Mouse (Mus musculus): Measurements from ENCODE around the gene Psmd5. TPM values are rescaled to one million over a fixed set of nuclear protein-coding genes. Genes with fewer than 3 reads are reported as not detected.

Gene Psmd5
- polyA plus RNA-seq, 1 experiment from 2014 or later, result 107 TPM

DNA sequence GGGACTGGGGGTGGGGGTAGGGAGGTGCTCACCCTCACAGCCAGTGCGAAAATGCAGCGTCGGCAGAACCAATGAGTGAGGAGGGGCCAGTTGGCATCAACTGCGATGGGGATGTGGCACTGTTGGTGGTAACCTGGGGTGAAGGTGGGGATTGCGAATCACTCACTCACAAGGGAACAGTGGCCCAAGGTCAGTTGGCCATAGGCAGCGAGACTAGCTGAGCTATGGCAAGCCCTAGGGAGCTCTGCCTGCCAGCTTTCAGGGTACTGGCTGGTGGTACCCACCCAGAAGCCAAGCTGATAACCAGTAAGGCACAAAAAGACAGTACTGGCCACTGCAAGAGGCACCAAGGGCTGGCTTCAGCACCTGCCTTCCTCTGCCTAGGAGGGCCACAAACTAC, 31.7 kb upstream of the Psmd5 start:
- H3K4me2 ChIP-seq (replicated peaks), result no peak overlapping the region
- H3K36me3 ChIP-seq, result no peaks in the 10 kb centered on the region
- peaks cover 10% of the 10 kb centered on the region for H3K4me1 ChIP-seq
- H3K4me3 ChIP-seq, result no peak overlapping the region
- H3K9me3 ChIP-seq, result no peaks in the 10 kb centered on the region
- WGBS, result 75% methylated on average over 6 of the region's 6 CpGs
- ATAC-seq (ENCODE audit: low FRiP score, low read depth), result no peak
- no peak overlapping the region for H3K27ac ChIP-seq (replicated peaks)
- H3K9ac ChIP-seq (replicated peaks), result no peak overlapping the region
- peaks cover 21% of the 10 kb centered on the region for H3K27me3 ChIP-seq

DNA sequence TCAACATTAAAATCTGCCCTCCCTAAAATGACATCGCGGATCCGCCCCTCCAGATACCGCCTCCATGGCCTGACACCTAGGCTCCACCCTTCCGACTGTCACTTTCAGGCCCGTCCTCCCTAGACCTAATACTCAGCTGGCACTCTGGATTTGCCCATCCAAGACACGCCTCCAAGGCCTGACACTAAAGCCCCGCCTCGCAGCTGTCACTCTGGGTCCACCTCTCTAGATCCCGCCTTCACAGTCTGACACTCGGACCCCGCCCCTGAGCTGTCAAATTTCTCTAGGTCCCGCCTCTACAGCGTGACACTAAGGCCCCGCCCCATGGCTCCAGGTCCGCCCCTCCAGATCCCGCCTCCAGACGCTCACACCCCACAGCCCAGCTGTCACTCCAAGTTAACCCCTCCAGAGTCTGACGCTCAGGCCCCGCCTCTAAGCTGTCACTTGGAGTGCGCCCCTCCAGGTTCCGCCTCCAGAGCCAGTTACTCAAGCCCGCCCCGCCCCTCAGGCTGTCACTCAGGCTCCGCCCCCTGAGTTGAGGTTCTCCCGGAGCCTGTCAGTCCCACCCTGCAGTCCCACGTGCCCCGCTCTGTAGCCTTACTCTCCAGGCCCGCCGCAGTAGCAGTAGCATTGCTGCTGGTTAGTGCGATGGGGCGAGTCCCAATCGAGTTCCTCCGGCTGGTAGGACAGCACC, 30.2 kb upstream of the Psmd5 start:
- Histone ChIP-seq H3K36me3 (no peaks in the 10 kb centered on the region), H3K9me3 (no peaks in the 10 kb centered on the region), H3K27ac (replicated peaks) (peak overlapping the region; percentile 54), H3K4me3 (peak overlapping the region; percentile 30), H3K4me2 (replicated peaks) (peak overlapping the region; percentile 56), H3K4me1 (peaks cover 10% of the 10 kb centered on the region), H3K9ac (replicated peaks) (no peak overlapping the region), H3K27me3 (peaks cover 15% of the 10 kb centered on the region; the same call in 1 of the 2 replicates)
- peak; percentile 97 for ATAC-seq (ENCODE audit: low FRiP score, low read depth)
- WGBS, result 1% methylated on average over 34 of the region's 34 CpGs

DNA sequence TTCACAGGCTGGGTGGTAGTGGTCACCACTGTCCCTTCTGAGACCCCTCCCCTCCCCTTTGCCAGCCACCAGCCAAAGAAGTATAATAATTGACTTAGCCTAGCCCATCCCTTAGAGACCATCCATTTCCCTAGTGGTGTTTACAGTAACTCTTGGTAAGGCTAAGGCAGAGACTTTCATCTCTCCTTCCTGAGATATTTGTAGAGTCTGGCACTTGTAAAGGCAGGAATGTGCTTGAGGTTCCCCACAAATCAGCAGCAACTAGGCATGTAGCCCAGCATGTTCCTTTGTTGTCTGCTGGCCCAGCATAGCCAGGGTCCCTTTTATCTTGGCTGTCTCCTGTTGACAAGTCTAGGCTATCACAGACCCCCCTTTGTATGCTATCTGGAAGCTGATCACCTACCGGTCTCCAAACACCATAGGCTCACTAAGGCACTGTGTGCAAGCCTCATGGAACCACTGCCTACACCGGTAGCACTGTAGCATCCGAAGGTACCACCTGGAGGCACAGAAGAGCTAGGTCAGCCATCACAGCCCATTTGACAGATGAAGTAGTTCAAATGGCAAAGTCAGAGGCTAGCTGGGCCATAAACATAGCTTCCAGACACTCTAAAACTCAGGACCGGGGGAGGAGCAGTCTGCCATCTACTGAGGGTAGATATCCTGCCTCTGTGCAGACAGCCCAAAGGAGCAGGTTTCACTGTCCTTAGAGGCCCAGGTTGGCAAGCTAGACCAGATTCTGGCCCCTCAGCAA, 29.1 kb upstream of the Psmd5 start:
- Histone ChIP-seq H3K27ac (replicated peaks) (no peak overlapping the region), H3K9me3 (no peaks in the 10 kb centered on the region)

DNA sequence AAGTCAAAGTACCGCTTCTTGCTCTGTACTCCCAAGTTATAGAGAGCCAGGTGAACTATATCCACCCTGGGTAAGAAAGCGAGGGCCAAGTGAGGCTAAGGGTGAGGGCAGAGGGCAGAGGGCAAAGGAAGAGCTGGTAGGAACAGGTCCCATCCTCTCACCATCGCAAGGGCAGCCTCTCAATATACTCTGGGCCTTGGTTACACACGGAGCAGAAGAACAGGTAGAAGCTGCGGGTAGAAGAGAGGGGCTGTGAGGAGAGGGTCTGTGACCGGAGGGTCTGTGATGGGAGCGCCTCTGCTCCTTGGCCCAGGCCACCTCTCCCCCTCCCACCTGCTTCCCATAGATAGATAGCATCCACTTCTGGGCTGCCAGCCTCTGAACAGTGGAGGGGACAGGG, 28.4 kb upstream of the Psmd5 start:
- H3K4me1 ChIP-seq, result peaks cover 10% of the 10 kb centered on the region
- no peak overlapping the region for H3K9ac ChIP-seq (replicated peaks)
- H3K27me3 ChIP-seq, result peaks cover 15% of the 10 kb centered on the region; the same call in 1 of the 2 replicates
- no peak overlapping the region for H3K27ac ChIP-seq (replicated peaks)
- no peak for ATAC-seq (ENCODE audit: low FRiP score, low read depth)
- WGBS, result 88% methylated on average over 6 of the region's 7 CpGs
- H3K9me3 ChIP-seq, result no peaks in the 10 kb centered on the region
- no peak overlapping the region for H3K4me2 ChIP-seq (replicated peaks)
- no peaks in the 10 kb centered on the region for H3K36me3 ChIP-seq
- H3K4me3 ChIP-seq, result no peak overlapping the region

More for the DNA sequence above, 29.1 kb upstream of the Psmd5 start:
- no peaks in the 10 kb centered on the region for H3K36me3 ChIP-seq
- peaks cover 15% of the 10 kb centered on the region; the same call in 1 of the 2 replicates for H3K27me3 ChIP-seq
- no peak overlapping the region for H3K4me3 ChIP-seq
- peaks cover 10% of the 10 kb centered on the region for H3K4me1 ChIP-seq
- H3K9ac ChIP-seq (replicated peaks), result no peak overlapping the region
- 80% methylated on average over 4 of the region's 4 CpGs for WGBS
- H3K4me2 ChIP-seq (replicated peaks), result peak overlapping the region; percentile 56
- ATAC-seq (ENCODE audit: low FRiP score, low read depth), result no peak

DNA sequence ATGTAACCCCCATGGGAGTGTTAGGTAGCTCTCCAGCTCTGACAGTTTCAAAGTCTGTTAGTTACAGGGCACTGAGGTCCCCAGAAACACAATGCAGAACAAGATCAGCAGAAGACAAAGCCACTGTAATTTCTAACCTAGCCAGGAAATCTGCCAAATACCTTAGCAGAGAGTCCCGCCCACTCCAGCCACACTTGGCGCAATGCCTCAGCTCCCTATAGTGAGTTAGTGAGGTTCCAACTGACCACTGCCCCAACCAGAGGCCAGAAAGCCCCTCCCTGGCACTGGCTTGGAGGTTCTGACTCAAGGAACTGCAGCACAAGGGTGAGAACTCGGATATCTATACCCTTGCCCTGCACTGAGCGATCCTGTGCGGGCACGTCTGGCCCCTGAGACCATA, 28.0 kb upstream of the Psmd5 start:
- WGBS, result 87% methylated on average over 6 of the region's 6 CpGs
- Histone ChIP-seq H3K27me3 (peaks cover 12% of the 10 kb centered on the region; the same call in 1 of the 2 replicates), H3K9me3 (no peaks in the 10 kb centered on the region), H3K4me3 (no peak overlapping the region), H3K27ac (replicated peaks) (no peak overlapping the region), H3K9ac (replicated peaks) (no peak overlapping the region), H3K4me2 (replicated peaks) (no peak overlapping the region), H3K4me1 (peaks cover 10% of the 10 kb centered on the region), H3K36me3 (no peaks in the 10 kb centered on the region)
- no peak for ATAC-seq (ENCODE audit: low FRiP score, low read depth)

DNA sequence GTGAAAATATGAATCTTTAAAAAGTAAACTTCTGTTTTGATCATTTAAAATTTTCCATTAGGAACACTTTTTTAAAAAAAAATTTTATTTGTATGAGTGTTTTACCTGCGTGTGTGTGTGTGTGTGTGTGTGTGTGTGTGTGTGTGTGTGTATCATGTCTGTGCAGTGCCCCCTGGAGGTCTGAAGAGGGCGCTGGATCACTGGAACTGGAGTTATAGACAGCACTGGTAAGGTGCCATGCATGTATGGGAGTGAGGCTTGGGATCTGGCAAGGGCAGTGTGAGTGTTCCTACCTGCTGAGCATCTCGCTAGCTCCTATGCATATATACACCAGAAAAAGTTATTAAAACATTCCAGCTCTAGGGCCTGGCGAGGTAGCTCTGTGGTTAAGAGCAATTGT, 27.0 kb upstream of the Psmd5 start:
- H3K36me3 ChIP-seq, result no peaks in the 10 kb centered on the region
- no peak for ATAC-seq (ENCODE audit: low FRiP score, low read depth)
- H3K27ac ChIP-seq (replicated peaks), result no peak overlapping the region
- H3K9me3 ChIP-seq, result no peaks in the 10 kb centered on the region
- H3K4me1 ChIP-seq, result peaks cover 10% of the 10 kb centered on the region
- H3K4me2 ChIP-seq (replicated peaks), result no peak overlapping the region
- 74% methylated on average over 4 of the region's 4 CpGs for WGBS
- H3K4me3 ChIP-seq, result no peak overlapping the region
- no peak overlapping the region for H3K9ac ChIP-seq (replicated peaks)
- H3K27me3 ChIP-seq, result peaks cover 7% of the 10 kb centered on the region; the same call in 1 of the 2 replicates

DNA sequence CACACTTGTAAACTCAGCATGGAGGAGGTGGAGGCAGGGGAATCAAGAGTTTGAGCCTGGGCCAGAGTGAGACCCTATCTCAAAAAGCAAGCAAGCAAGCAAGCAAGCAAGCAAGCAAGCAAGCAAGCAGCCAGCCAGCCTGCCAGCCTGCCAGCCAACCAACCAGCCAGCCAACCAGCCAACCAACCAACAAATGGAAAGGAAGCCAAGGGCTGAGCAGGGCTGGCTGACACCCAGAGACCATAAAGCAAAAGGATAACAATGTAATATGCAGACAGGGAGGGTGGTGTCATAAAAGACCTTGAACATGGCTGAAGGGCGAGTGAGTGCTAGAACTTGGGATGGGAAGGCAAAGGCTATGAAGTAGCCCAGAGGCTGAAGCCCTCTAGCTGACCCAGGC, 25.6 kb upstream of the Psmd5 start:
- no peak overlapping the region for H3K27ac ChIP-seq (replicated peaks)
- no peak overlapping the region for H3K9ac ChIP-seq (replicated peaks)
- H3K4me1 ChIP-seq, result peaks cover 8% of the 10 kb centered on the region
- no peaks in the 10 kb centered on the region for H3K36me3 ChIP-seq
- no peak overlapping the region for H3K4me2 ChIP-seq (replicated peaks)
- ATAC-seq (ENCODE audit: low FRiP score, low read depth), result no peak
- H3K27me3 ChIP-seq, result no peaks in the 10 kb centered on the region
- no peak overlapping the region for H3K4me3 ChIP-seq
- no peaks in the 10 kb centered on the region for H3K9me3 ChIP-seq
- 85% methylated on average over 1 of the region's 1 CpGs for WGBS

DNA sequence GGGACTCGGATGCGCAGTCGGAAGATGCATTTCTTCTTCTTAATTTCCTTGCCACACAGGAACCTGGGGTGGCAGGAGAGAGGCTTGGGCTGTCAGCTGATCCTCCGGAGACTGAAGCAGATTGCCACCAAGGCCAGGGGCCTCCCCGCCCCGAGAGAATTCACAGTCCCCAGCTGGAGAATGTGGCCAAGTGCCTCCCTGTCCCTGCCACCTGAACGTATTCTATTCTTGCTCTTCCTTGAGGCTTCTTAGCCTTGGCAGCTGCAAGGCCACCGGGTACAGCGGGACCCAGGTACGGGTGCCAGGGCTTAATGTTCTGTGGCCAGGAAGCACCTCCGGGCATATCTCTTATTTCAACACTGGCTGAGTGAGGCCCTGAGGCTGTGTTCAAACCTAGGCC, 24.9 kb upstream of the Psmd5 start:
- no peak for ATAC-seq (ENCODE audit: low FRiP score, low read depth)
- Histone ChIP-seq H3K27ac (replicated peaks) (no peak overlapping the region), H3K4me1 (peaks cover 6% of the 10 kb centered on the region), H3K4me2 (replicated peaks) (no peak overlapping the region), H3K9ac (replicated peaks) (no peak overlapping the region), H3K4me3 (no peak overlapping the region), H3K27me3 (no peaks in the 10 kb centered on the region), H3K36me3 (no peaks in the 10 kb centered on the region), H3K9me3 (no peaks in the 10 kb centered on the region)
- 81% methylated on average over 11 of the region's 11 CpGs for WGBS

DNA sequence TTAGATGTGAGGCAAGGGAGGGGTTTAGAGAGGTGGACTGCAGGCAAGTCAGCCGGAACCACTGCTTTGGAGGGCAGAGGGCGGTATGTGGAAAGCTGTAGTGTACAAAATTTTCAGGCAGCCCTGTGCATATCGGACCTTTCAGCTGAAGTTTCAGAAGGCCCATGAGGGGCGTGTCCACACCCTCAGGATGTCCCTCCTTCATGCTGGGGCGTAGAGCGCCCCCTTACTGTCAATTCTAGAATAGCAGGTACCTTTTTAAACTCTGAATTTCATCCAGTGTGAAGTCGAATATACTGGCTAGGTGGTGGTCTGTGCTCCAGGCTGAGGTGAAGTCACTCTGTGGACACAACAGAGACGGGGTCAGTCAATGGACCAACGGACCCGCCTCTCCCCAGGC, 23.1 kb upstream of the Psmd5 start:
- Histone ChIP-seq H3K36me3 (no peaks in the 10 kb centered on the region), H3K4me1 (no peaks in the 10 kb centered on the region), H3K27ac (replicated peaks) (no peak overlapping the region), H3K9me3 (no peaks in the 10 kb centered on the region), H3K4me3 (no peak overlapping the region), H3K9ac (replicated peaks) (no peak overlapping the region), H3K4me2 (replicated peaks) (no peak overlapping the region), H3K27me3 (no peaks in the 10 kb centered on the region)
- ATAC-seq (ENCODE audit: low FRiP score, low read depth), result no peak
- WGBS, result 24% methylated on average over 10 of the region's 10 CpGs

DNA sequence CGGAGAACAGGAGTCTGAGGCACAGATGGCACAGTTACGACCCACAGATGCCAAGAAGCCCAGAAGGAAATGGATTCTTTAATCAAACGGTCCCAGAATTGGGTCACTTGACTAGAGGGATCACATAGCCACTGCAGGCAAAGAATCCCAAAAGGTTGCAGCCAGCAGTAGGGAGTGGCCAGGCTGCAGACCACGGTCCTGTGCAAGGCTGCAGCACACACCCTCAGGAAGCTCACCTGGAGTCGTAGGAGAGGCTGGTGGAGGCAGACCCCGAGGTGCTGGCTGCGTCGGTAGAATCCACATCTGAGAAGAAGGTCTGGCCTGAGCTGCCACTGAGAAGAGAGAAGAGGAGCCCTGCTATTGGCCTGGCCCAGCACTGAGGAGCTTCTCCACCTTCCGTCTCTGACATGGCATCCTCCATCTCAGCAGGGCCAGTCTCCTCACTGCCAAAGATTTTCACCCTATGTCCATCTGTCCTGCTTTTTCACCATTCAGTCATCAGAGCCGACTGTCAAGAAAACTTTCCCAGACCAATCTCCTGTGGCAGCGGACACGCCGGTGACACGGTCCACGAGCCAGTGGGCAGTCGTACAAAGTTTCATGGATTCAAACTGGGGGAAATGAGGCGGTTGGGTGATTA, 22.2 kb upstream of the Psmd5 start:
- H3K4me2 ChIP-seq (replicated peaks), result no peak overlapping the region
- no peak overlapping the region for H3K4me3 ChIP-seq
- no peak for ATAC-seq (ENCODE audit: low FRiP score, low read depth)
- no peaks in the 10 kb centered on the region for H3K27me3 ChIP-seq
- H3K36me3 ChIP-seq, result no peaks in the 10 kb centered on the region
- 88% methylated on average over 17 of the region's 17 CpGs for WGBS
- no peaks in the 10 kb centered on the region for H3K4me1 ChIP-seq
- no peak overlapping the region for H3K9ac ChIP-seq (replicated peaks)
- no peak overlapping the region for H3K27ac ChIP-seq (replicated peaks)
- H3K9me3 ChIP-seq, result no peaks in the 10 kb centered on the region

DNA sequence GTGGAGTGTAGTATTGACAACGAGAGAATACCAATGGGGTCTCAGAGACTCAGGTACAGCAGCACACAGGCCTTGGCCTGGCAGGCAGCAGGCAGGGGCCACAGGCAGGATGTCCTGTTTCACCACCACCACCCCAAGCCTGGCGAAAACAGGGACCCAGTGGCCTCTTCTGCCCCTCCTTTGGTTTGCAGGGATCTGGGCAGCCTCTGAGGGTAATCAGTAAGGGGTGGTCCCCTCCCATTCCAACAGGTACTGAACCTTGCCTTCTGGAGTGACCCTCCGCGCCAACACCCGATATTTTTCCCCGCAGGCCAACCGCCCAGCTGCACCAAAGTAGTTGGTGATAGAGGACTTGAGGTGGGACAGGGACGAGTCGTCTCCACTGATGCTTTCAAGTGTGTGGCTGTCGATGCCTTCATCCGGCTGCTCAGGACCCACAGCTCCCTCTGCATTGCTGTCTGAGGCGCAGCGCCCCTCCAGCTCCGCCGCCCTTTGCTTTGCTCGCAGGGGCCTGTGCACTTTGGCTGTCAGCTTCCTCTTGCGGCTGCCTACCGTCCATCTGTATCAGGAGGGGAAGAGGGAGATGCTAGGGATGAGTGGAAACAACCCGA, 20.8 kb upstream of the Psmd5 start:
- H3K27me3 ChIP-seq, result no peaks in the 10 kb centered on the region
- 0 out of 2 replicates have a peak overlapping the region, but pooled peaks have one; percentile 37 for H3K9ac ChIP-seq (replicated peaks)
- H3K4me3 ChIP-seq, result no peak overlapping the region
- no peaks in the 10 kb centered on the region for H3K4me1 ChIP-seq
- H3K36me3 ChIP-seq, result no peaks in the 10 kb centered on the region
- H3K27ac ChIP-seq (replicated peaks), result no peak overlapping the region
- H3K4me2 ChIP-seq (replicated peaks), result no peak overlapping the region
- 84% methylated on average over 19 of the region's 19 CpGs for WGBS
- no peaks in the 10 kb centered on the region for H3K9me3 ChIP-seq
- ATAC-seq (ENCODE audit: low FRiP score, low read depth), result no peak

DNA sequence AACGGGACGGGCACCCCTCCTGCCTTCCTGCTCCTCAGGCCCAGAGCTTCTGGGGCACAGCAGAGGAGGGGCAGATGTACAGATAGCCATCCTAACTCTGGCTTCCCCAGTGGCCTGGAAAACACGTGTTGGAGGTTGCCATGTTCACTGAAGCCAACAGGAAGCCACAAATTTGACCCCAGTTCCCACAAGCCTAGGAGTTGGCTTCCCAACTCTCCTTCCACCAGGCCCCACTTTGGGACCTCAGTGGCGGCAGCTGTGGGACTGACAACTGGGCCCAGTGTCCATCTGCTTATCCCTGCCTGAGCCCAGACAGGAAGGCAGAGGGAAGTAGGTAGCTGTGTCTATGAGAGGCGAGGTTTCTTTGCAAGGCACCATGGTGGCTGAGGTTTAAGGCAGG, 19.2 kb upstream of the Psmd5 start:
- Histone ChIP-seq H3K9ac (replicated peaks) (no peak overlapping the region), H3K27ac (replicated peaks) (no peak overlapping the region), H3K4me2 (replicated peaks) (no peak overlapping the region), H3K9me3 (no peaks in the 10 kb centered on the region), H3K4me3 (no peak overlapping the region), H3K27me3 (no peaks in the 10 kb centered on the region), H3K4me1 (no peaks in the 10 kb centered on the region), H3K36me3 (no peaks in the 10 kb centered on the region)
- no peak for ATAC-seq (ENCODE audit: low FRiP score, low read depth)
- 79% methylated on average over 5 of the region's 5 CpGs for WGBS
